Mouse (Mus musculus): ENCODE measurements around the gene Prickle1.

Prickle1 gene

GRCm38 (mm10) chr15:93552169-93552568, 43.5 kb downstream of the Prickle1 start:
- peak; percentile 62 for DNase-seq (ENCODE audit: low read depth, low spot score)

GRCm38 (mm10) chr15:93548297-93548696, 47.4 kb downstream of the Prickle1 start:
- no peak for DNase-seq (ENCODE audit: low read depth, low spot score)

- DNase-seq (ENCODE audit: low read depth, low spot score) = no peak
Measured at GRCm38 (mm10) chr15:93539415-93539814, 56.3 kb downstream of the Prickle1 start.

GRCm38 (mm10) chr15:93538551-93539205, 57.0 kb downstream of the Prickle1 start:
- DNase-seq (ENCODE audit: low read depth, low spot score) = no peak

- DNase-seq (ENCODE audit: low read depth, low spot score) = no peak
Measured at GRCm38 (mm10) chr15:93537745-93538144, 57.9 kb downstream of the Prickle1 start.

- no peak for DNase-seq (ENCODE audit: low read depth, low spot score)
Measured at GRCm38 (mm10) chr15:93536191-93536590, 59.5 kb downstream of the Prickle1 start.

GRCm38 (mm10) chr15:93530703-93531032, 65.0 kb downstream of the Prickle1 start:
- no peak for DNase-seq (ENCODE audit: low read depth, low spot score)

GRCm38 (mm10) chr15:93529831-93530702, 65.6 kb downstream of the Prickle1 start:
- no peak for DNase-seq (ENCODE audit: low read depth, low spot score)

GRCm38 (mm10) chr15:93525305-93525917, 70.3 kb downstream of the Prickle1 start:
- DNase-seq (ENCODE audit: low read depth, low spot score) = no peak

- DNase-seq (ENCODE audit: low read depth, low spot score) = no peak
Measured at GRCm38 (mm10) chr15:93521787-93522180, 73.9 kb downstream of the Prickle1 start.

- no peak for DNase-seq (ENCODE audit: low read depth, low spot score)
Measured at GRCm38 (mm10) chr15:93521088-93521786, 74.5 kb downstream of the Prickle1 start.

GRCm38 (mm10) chr15:93519836-93520826, 75.6 kb downstream of the Prickle1 start:
- DNase-seq (ENCODE audit: low read depth, low spot score) = no peak

GRCm38 (mm10) chr15:93518941-93519835, 76.5 kb downstream of the Prickle1 start:
- DNase-seq (ENCODE audit: low read depth, low spot score) = peak; percentile 56

- DNase-seq (ENCODE audit: low read depth, low spot score) = peak; percentile 58
Measured at GRCm38 (mm10) chr15:93518143-93518902, 77.4 kb downstream of the Prickle1 start.

- DNase-seq (ENCODE audit: low read depth, low spot score) = no peak
Measured at GRCm38 (mm10) chr15:93517022-93517565, 78.6 kb downstream of the Prickle1 start.

GRCm38 (mm10) chr15:93515316-93515715, 80.4 kb downstream of the Prickle1 start:
- no peak for DNase-seq (ENCODE audit: low read depth, low spot score)

- DNase-seq (ENCODE audit: low read depth, low spot score) = peak; percentile 78
Measured at GRCm38 (mm10) chr15:93513939-93514341, 81.8 kb downstream of the Prickle1 start.

GRCm38 (mm10) chr15:93512437-93512836, 83.3 kb downstream of the Prickle1 start:
- no peak for DNase-seq (ENCODE audit: low read depth, low spot score)
